Mouse (Mus musculus) midbrain, embryonic 14.5 days (tissue): ENCODE results near the gene Vps54. TPM values are rescaled to one million over a fixed set of nuclear protein-coding genes. Genes with fewer than 3 reads are reported as not detected.

Experiments used
- ATAC-seq: fragments of 200-750 bp; cut with Nextera tagmentation; 2 replicates; pipeline ENCODE4 v1.8.0; 2017; ENCODE audit warnings: moderate number of reproducible peaks, moderate library complexity; ENCODE audit not compliant: low FRiP score, low TSS enrichment
- DNase-seq: peaks from one replicate; pipeline ENCODE4 v3.0.0-alpha.2; 2015
- H3K27ac ChIP-seq: fragments of 300-500 bp; sonication (generic); replicated peaks from 2 replicates; pipeline ENCODE4 v1.5.1; 2014; ENCODE audit warnings: mild to moderate bottlenecking, low read depth, low read length, moderate library complexity
- H3K27me3 ChIP-seq: fragments of 300-500 bp; sonication (generic); 2 replicates; pipeline ENCODE4 v1.6.1; 2014; ENCODE audit warnings: low read length, control low read depth, mixed read lengths; ENCODE audit not compliant: control insufficient read depth, insufficient read depth
- H3K36me3 ChIP-seq: fragments of 300-500 bp; sonication (generic); 2 replicates; pipeline ENCODE4 v1.6.1; 2014; ENCODE audit warnings: low read length, control low read depth; ENCODE audit not compliant: control insufficient read depth, insufficient read depth
- H3K4me1 ChIP-seq: fragments of 300-500 bp; sonication (generic); 2 replicates; pipeline ENCODE4 v1.6.1; 2014; ENCODE audit warnings: mild to moderate bottlenecking, antibody characterized with exemption, low read length, control low read depth; ENCODE audit not compliant: control insufficient read depth, insufficient read depth
- H3K4me2 ChIP-seq: fragments of 300-500 bp; sonication (generic); 2 replicates; pipeline ENCODE4 v1.6.1; 2014; ENCODE audit warnings: mild to moderate bottlenecking, low read length, moderate library complexity
- H3K4me3 ChIP-seq: fragments of 300-500 bp; sonication (generic); replicated peaks from 2 replicates; pipeline ENCODE4 v1.5.1; 2014; ENCODE audit warnings: low read depth, low read length
- H3K9ac ChIP-seq: fragments of 300-500 bp; sonication (generic); replicated peaks from 2 replicates; pipeline ENCODE4 v1.6.1; 2014; ENCODE audit warnings: mild to moderate bottlenecking, low read length, moderate library complexity
- H3K9me3 ChIP-seq: fragments of 300-500 bp; sonication (generic); 2 replicates; pipeline ENCODE4 v1.6.1; 2016; ENCODE audit warnings: low read length, control low read depth, mixed read lengths; ENCODE audit not compliant: control insufficient read depth
- WGBS: fragments of 180-500 bp; shearing (Covaris S2); extraction: QIAGEN DNeasy Blood & Tissue Kit; methylation state at CpG from one replicate; pipeline ENCODE4 v1.1.7; 2014; 5-methylcytosine and 5-hydroxymethylcytosine counted together
- polyA plus RNA-seq: library from polyadenylated mRNA; unstranded; fragments of >200 nt; fragmentation: Nextera tagmentation; extraction: Ambion mirVana; gene quantifications from 2 replicates; pipeline ENCODE4 v1.2.1, GENCODE M21; 2014

Vps54 gene
- polyA plus RNA-seq, 1 experiment from 2014 or later = 14.0 TPM

DNA sequence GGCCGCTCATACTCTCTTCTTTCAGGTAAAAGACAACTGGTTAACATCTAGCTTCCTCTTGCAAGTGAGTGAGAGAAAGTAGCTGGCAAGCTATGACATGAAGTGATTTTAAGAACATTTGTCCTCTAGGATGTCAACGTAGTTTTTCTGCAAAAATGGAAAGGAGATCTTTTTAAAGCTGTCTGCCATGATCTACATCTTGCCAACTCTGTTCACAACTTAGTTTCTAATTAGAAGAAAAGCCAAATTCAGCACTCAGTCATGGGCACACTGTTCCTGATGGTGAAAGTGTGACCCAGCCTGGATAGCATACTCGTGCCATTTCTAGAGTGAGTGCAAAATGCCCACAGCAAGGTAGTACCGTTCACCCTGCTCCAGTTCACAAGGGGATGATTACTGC lies 100.0 kb downstream of the Vps54 start:
- Histone ChIP-seq H3K4me2 (no peak overlapping the region), H3K27ac (no peak overlapping the region), H3K9ac (no peak overlapping the region), H3K27me3 (no peaks in the 10 kb centered on the region), H3K4me3 (no peak overlapping the region), H3K9me3 (no peaks in the 10 kb centered on the region), H3K36me3 (0 out of 2 replicates have a peak, but pooled peaks cover 3% of the 10 kb centered on the region), H3K4me1 (no peaks in the 10 kb centered on the region)
- DNase-seq = no peak
- no peak for ATAC-seq
- WGBS = 93% methylated on average over 4 of the region's 4 CpGs

- WGBS = 97% methylated on average over 5 of the region's 5 CpGs
- no peak overlapping the region for H3K4me2 ChIP-seq
- no peaks in the 10 kb centered on the region for H3K27me3 ChIP-seq
- no peak overlapping the region for H3K27ac ChIP-seq
- no peaks in the 10 kb centered on the region for H3K4me1 ChIP-seq
- H3K9ac ChIP-seq = no peak overlapping the region
- 0 out of 2 replicates have a peak, but pooled peaks cover 8% of the 10 kb centered on the region for H3K36me3 ChIP-seq
- H3K4me3 ChIP-seq = no peak overlapping the region
- DNase-seq (no peak), ATAC-seq (no peak)
- H3K9me3 ChIP-seq = no peaks in the 10 kb centered on the region
Observed at GRCm38 (mm10) chr11:21343490-21343889, 104.4 kb downstream of the Vps54 start.

DNA sequence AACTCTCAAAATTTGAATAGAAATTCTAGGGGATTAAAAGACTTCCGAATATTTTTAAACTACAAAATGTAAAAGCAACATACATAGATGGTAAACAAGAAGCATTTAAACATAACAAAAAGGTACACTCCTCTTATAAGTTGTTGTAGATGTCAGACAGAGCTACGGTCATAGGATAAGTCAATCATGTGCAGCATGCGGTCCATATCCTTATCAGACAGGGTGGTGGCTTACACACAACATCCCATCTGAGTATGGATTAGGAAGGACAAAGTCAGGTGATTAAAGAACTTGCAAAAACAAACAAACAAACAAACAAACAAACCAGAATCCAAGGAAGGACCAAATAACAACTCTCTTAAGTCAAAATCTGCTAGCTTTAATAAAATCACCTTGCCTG lies 106.9 kb downstream of the Vps54 start:
- H3K4me2 ChIP-seq = no peak overlapping the region
- no peak overlapping the region for H3K9ac ChIP-seq
- H3K27ac ChIP-seq = no peak overlapping the region
- H3K4me3 ChIP-seq = no peak overlapping the region
- H3K27me3 ChIP-seq = no peaks in the 10 kb centered on the region
- ATAC-seq (no peak), DNase-seq (no peak)
- peaks cover 18% of the 10 kb centered on the region; the same call in 1 of the 2 replicates for H3K36me3 ChIP-seq
- H3K4me1 ChIP-seq = no peaks in the 10 kb centered on the region
- no peaks in the 10 kb centered on the region for H3K9me3 ChIP-seq
- WGBS = 97% methylated on average over 3 of the region's 3 CpGs

- no peaks in the 10 kb centered on the region for H3K27me3 ChIP-seq
- ATAC-seq (no peak), DNase-seq (no peak)
- H3K4me2 ChIP-seq = no peak overlapping the region
- H3K36me3 ChIP-seq = peaks cover 25% of the 10 kb centered on the region
- H3K4me1 ChIP-seq = no peaks in the 10 kb centered on the region
- no peaks in the 10 kb centered on the region for H3K9me3 ChIP-seq
- 86% methylated on average over 2 of the region's 2 CpGs for WGBS
- no peak overlapping the region for H3K4me3 ChIP-seq
- no peak overlapping the region for H3K27ac ChIP-seq
- H3K9ac ChIP-seq = no peak overlapping the region
Observed at GRCm38 (mm10) chr11:21348890-21349289, 109.8 kb downstream of the Vps54 start.

GRCm38 (mm10) chr11:21351296-21351695 lies 112.2 kb downstream of the Vps54 start:
- DNase-seq (no peak), ATAC-seq (no peak)
- H3K9me3 ChIP-seq = no peaks in the 10 kb centered on the region
- no peak overlapping the region for H3K9ac ChIP-seq
- no peaks in the 10 kb centered on the region for H3K4me1 ChIP-seq
- no peaks in the 10 kb centered on the region for H3K27me3 ChIP-seq
- WGBS = 94% methylated on average over 7 of the region's 7 CpGs
- no peak overlapping the region for H3K4me3 ChIP-seq
- H3K27ac ChIP-seq = no peak overlapping the region
- H3K4me2 ChIP-seq = no peak overlapping the region
- H3K36me3 ChIP-seq = peaks cover 25% of the 10 kb centered on the region

- no peak overlapping the region for H3K4me3 ChIP-seq
- no peaks in the 10 kb centered on the region for H3K9me3 ChIP-seq
- WGBS = 89% methylated on average over 4 of the region's 4 CpGs
- H3K27ac ChIP-seq = no peak overlapping the region
- no peak overlapping the region for H3K9ac ChIP-seq
- H3K4me2 ChIP-seq = no peak overlapping the region
- H3K27me3 ChIP-seq = no peaks in the 10 kb centered on the region
- H3K4me1 ChIP-seq = peaks cover 1% of the 10 kb centered on the region
- ATAC-seq (no peak), DNase-seq (no peak)
- no peaks in the 10 kb centered on the region for H3K36me3 ChIP-seq
Observed at GRCm38 (mm10) chr11:21363144-21363940, 124.3 kb downstream of the Vps54 start.

DNA sequence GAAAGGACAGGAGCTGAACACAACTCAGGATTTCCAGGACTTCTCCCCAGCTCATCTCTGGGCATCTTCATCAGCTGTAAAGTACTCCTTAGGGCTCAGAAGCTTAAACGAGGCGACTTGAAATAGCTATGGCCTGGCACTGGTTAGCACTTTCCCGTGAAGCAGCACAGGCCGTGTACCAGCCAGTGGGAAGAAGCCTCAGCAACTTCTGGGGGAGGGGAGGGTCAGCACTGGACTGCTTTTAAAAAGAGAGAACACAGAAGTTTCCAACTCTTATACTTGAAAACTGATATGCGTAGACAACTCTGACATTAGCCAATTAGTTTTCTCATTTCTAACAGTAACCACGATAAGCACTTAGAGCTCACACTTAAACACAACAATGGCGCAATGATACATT lies 129.4 kb downstream of the Vps54 start:
- DNase-seq (no peak), ATAC-seq (no peak)
- Histone ChIP-seq H3K27ac (no peak overlapping the region), H3K27me3 (no peaks in the 10 kb centered on the region), H3K4me1 (peaks cover 16% of the 10 kb centered on the region), H3K4me3 (no peak overlapping the region), H3K4me2 (peak overlapping the region; percentile 71), H3K9me3 (no peaks in the 10 kb centered on the region), H3K9ac (no peak overlapping the region), H3K36me3 (no peaks in the 10 kb centered on the region)
- 51% methylated on average over 7 of the region's 7 CpGs for WGBS

DNA sequence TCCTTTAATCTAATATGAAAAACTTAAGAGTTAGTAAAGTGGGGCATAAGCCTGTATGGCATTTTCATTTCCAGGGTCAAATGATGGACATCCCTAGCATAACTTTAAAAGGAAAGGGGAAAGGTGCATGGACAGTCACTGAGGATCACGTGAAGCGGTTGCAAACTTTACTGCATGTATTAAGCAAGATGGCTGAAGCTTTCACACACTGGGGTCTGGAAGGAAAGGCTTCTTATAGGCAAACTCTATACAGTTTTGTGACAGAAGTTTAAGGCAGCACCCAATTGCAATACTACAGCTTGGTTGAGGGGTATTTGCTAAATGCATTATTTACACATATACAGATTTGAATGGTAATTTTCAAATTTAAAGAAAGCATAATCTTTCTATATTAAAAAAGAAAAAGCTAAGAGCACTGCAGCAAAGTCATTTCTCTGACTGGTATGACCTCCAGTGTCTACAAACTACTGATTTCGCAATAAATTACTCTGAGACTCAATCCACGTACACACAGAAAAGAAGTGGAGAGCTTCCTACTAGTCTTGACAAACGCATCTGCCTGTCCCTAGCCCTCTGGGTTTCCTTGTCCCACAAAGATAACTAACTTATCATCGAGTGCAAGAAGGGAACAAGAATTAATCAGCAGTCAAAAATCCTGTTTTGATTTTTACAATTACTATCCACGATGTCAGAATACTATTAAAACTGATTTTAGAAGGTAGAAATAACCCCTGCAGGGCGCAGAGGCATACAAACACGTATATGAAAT lies 130.4 kb downstream of the Vps54 start:
- no peak for ATAC-seq

More for the DNA sequence above, 130.4 kb downstream of the Vps54 start:
- Histone ChIP-seq H3K4me3 (peak overlapping the region; percentile 84), H3K4me1 (peaks cover 16% of the 10 kb centered on the region), H3K9ac (peak overlapping the region; percentile 81; the same call in 1 of the 2 replicates), H3K9me3 (no peaks in the 10 kb centered on the region), H3K36me3 (no peaks in the 10 kb centered on the region), H3K27ac (no peak overlapping the region), H3K27me3 (no peaks in the 10 kb centered on the region), H3K4me2 (peak overlapping the region; percentile 71)
- DNase-seq = peak; percentile 29
- 22% methylated on average over 9 of the region's 9 CpGs for WGBS
